In genomic region chr6:57190016-57190415, GRCm38 (mm10) we compare ENCODE assay signal across 16 mouse cellular contexts. TPM values are rescaled to one million over a fixed set of nuclear protein-coding genes. Genes with fewer than 3 reads are reported as not detected.
"Had no signal": no experiment of that assay in that cellular context is flagged by ENCODE, and none has a peak within 500 bp of the region (broad histone marks: within the 10 kb centered on the region; RNA-seq: fewer than 3 reads in every experiment).

No protein-coding gene starts in this region.

RNA-seq across cellular contexts. Expression of gene Vmn1r13, which starts 13.1 kb away (rescaled TPM):
- polyA plus RNA-seq: lung, adult 2 months; lung, embryonic 15.5 days; lung, postnatal 0 days; macrophage; midbrain, embryonic 11.5 days; midbrain, embryonic 13.5 days; midbrain, embryonic 15.5 days; midbrain, postnatal 0 days; neural tube, embryonic 12.5 days; neural tube, embryonic 14.5 days; spleen, adult 2 months; stomach, embryonic 15.5 days; stomach, postnatal 0 days; testis, adult 2 months; thymus, adult 2 months; urinary bladder, adult 2 months had no signal

RNA-seq across cellular contexts. Expression of gene Vmn1r12, which starts 33.3 kb away (rescaled TPM):
- polyA plus RNA-seq: lung, adult 2 months; lung, embryonic 15.5 days; lung, postnatal 0 days; macrophage; midbrain, embryonic 11.5 days; midbrain, embryonic 13.5 days; midbrain, embryonic 15.5 days; midbrain, postnatal 0 days; neural tube, embryonic 12.5 days; neural tube, embryonic 14.5 days; spleen, adult 2 months; stomach, embryonic 15.5 days; stomach, postnatal 0 days; testis, adult 2 months; thymus, adult 2 months; urinary bladder, adult 2 months had no signal

RNA-seq across cellular contexts. Expression of gene Vmn1r14, which starts 41.5 kb away (rescaled TPM):
- polyA plus RNA-seq: lung, adult 2 months; lung, embryonic 15.5 days; lung, postnatal 0 days; macrophage; midbrain, embryonic 11.5 days; midbrain, embryonic 13.5 days; midbrain, embryonic 15.5 days; midbrain, postnatal 0 days; neural tube, embryonic 12.5 days; neural tube, embryonic 14.5 days; spleen, adult 2 months; stomach, embryonic 15.5 days; stomach, postnatal 0 days; thymus, adult 2 months; urinary bladder, adult 2 months had no signal

RNA-seq across cellular contexts. Expression of gene Vmn1r11, which starts 56.8 kb away (rescaled TPM):
- polyA plus RNA-seq: lung, adult 2 months; lung, embryonic 15.5 days; lung, postnatal 0 days; macrophage; midbrain, embryonic 11.5 days; midbrain, embryonic 13.5 days; midbrain, embryonic 15.5 days; midbrain, postnatal 0 days; neural tube, embryonic 12.5 days; neural tube, embryonic 14.5 days; spleen, adult 2 months; stomach, embryonic 15.5 days; stomach, postnatal 0 days; testis, adult 2 months; thymus, adult 2 months; urinary bladder, adult 2 months had no signal
